Mouse (Mus musculus) left cerebral cortex, postnatal 10 days (tissue): ENCODE data around the gene Cdk9. TPM values are rescaled to one million over a fixed set of nuclear protein-coding genes. Genes with fewer than 3 reads are reported as not detected.

Experiments
- DNase-seq, 2 experiments: peaks; one replicate each; pipeline ENCODE4 v3.0.0; 2021 to 2022; ENCODE audit warnings: low spot score in 2 of 2, mixed read lengths in 1 of 2; ENCODE audit errors: extremely low spot score in 1 of 2
- intact Hi-C: fragments of 180-260 bp; cut with DNase I; formaldehyde crosslinking; loops from one replicate; pipeline ENCODE4 v1.15.1; 2025
- total RNA-seq, 2 experiments: library from RNA; stranded (reverse); gene quantifications; 2 replicates each; pipeline ENCODE4 v1.2.3; 2021

Gene Cdk9
- 10 to 100 TPM; 89.3 to 92.5 TPM for total RNA-seq

GRCm38 (mm10) chr2:32712934-32713817, at the start of gene Cdk9:
Cdk9 (minus strand) TSS chr2:32713076.
- intact Hi-C loops = loop anchor here (1.0 to 5.0 kb wide), 2 partner anchors 44 to 144 kb away; partner anchors contain the start of gene Tor2a
- peak; percentile 88 to 95 for DNase-seq

- DNase-seq = no peak
- intact Hi-C loops = no loop called here
Measured at GRCm38 (mm10) chr2:32761859-32762258, 49.0 kb upstream of the Cdk9 start.

- DNase-seq = no peak
- intact Hi-C loops = no loop called here
Measured at GRCm38 (mm10) chr2:32761361-32761760, 48.5 kb upstream of the Cdk9 start.

- DNase-seq = no peak
- intact Hi-C loops = no loop called here
Measured at GRCm38 (mm10) chr2:32759001-32759400, 46.1 kb upstream of the Cdk9 start.

GRCm38 (mm10) chr2:32758503-32758902, 45.6 kb upstream of the Cdk9 start:
- intact Hi-C loops = no loop called here
- no peak for DNase-seq

- intact Hi-C loops = loop anchor here (1.0 kb wide), 1 partner anchor 44 kb away; the partner anchor contains the start of gene Cdk9
Measured at GRCm38 (mm10) chr2:32757056-32757845, 44.4 kb upstream of the Cdk9 start, which contains the start of gene Tor2a. Tor2a (plus strand) TSS chr2:32757234.

GRCm38 (mm10) chr2:32756674-32757055, 43.8 kb upstream of the Cdk9 start:
- no peak for DNase-seq
- intact Hi-C loops = loop anchor here (1.0 kb wide), 1 partner anchor 43 kb away; the partner anchor contains the start of gene Cdk9

More at GRCm38 (mm10) chr2:32757056-32757845, 44.4 kb upstream of the Cdk9 start, which contains the start of gene Tor2a:
- DNase-seq = peak; percentile 96 to 98

GRCm38 (mm10) chr2:32752181-32752580, 39.3 kb upstream of the Cdk9 start:
- no peak for DNase-seq
- intact Hi-C loops = no loop called here

- intact Hi-C loops = no loop called here
- DNase-seq = no peak
Measured at GRCm38 (mm10) chr2:32751665-32752033, 38.8 kb upstream of the Cdk9 start.

- intact Hi-C loops = no loop called here
- no peak for DNase-seq
Measured at GRCm38 (mm10) chr2:32750887-32751664, 38.2 kb upstream of the Cdk9 start.

- no peak for DNase-seq
- intact Hi-C loops = no loop called here
Measured at GRCm38 (mm10) chr2:32750199-32750598, 37.3 kb upstream of the Cdk9 start.

GRCm38 (mm10) chr2:32749082-32749481, 36.2 kb upstream of the Cdk9 start:
- DNase-seq = no peak
- intact Hi-C loops = no loop called here

GRCm38 (mm10) chr2:32744272-32744982, 31.6 kb upstream of the Cdk9 start:
- DNase-seq = no peak
- intact Hi-C loops = no loop called here

- DNase-seq = peak; percentile 80 to 83
- intact Hi-C loops = no loop called here
Measured at GRCm38 (mm10) chr2:32742173-32742531, 29.3 kb upstream of the Cdk9 start.

GRCm38 (mm10) chr2:32741273-32742172, 28.6 kb upstream of the Cdk9 start:
- DNase-seq = peak in 1 of 2 experiments; percentile 80
- intact Hi-C loops = no loop called here

- intact Hi-C loops = no loop called here
- no peak for DNase-seq
Measured at GRCm38 (mm10) chr2:32740916-32741272, 28.0 kb upstream of the Cdk9 start, which contains the start of gene 6330409D20Rik. 6330409D20Rik (minus strand) TSS chr2:32741016.

GRCm38 (mm10) chr2:32739311-32739710, 26.4 kb upstream of the Cdk9 start:
- DNase-seq = no peak
- intact Hi-C loops = no loop called here
